Mouse (Mus musculus) midbrain, embryonic 10.5 days (tissue): ENCODE results near the gene Sh3kbp1. TPM values are rescaled to one million over a fixed set of nuclear protein-coding genes. Genes with fewer than 3 reads are reported as not detected.

ENCODE experiments used
- DNase-seq: peaks from one replicate; pipeline ENCODE4 v3.0.0-alpha.2; 2017; ENCODE audit warnings: low spot score
- H3K27ac ChIP-seq: fragments of 300-500 bp; sonication (generic); replicated peaks from 2 replicates; pipeline ENCODE4 v1.5.1; 2016; ENCODE audit warnings: mild to moderate bottlenecking
- H3K27me3 ChIP-seq: fragments of 300-500 bp; sonication (generic); 2 replicates; pipeline ENCODE4 v1.6.1; 2016; ENCODE audit warnings: low read depth, mild to moderate bottlenecking; ENCODE audit not compliant: poor library complexity, severe bottlenecking
- H3K36me3 ChIP-seq: fragments of 300-500 bp; sonication (generic); 2 replicates; pipeline ENCODE4 v1.6.1; 2016; ENCODE audit warnings: mild to moderate bottlenecking, moderate library complexity
- H3K4me1 ChIP-seq: fragments of 300-500 bp; sonication (generic); 2 replicates; pipeline ENCODE4 v1.6.1; 2016
- H3K4me3 ChIP-seq: fragments of 300-500 bp; sonication (generic); 2 replicates; pipeline ENCODE4 v1.5.1; 2016; ENCODE audit warnings: mild to moderate bottlenecking, moderate library complexity
- H3K9me3 ChIP-seq: fragments of 300-500 bp; sonication (generic); replicated peaks from 2 replicates; pipeline ENCODE4 v1.6.1; 2016; ENCODE audit warnings: mild to moderate bottlenecking
- WGBS: fragments of 180-500 bp; shearing (Covaris S2); methylation state at CpG from one replicate; pipeline ENCODE4 v1.1.7; 2016; 5-methylcytosine and 5-hydroxymethylcytosine counted together
- polyA plus RNA-seq: library from polyadenylated mRNA; unstranded; fragments of >200 nt; fragmentation: Nextera tagmentation; extraction: Ambion mirVana; gene quantifications from 2 replicates; pipeline ENCODE4 v1.2.1, GENCODE M21; 2016

Gene Sh3kbp1
- polyA plus RNA-seq, 1 experiment from 2014 or later = 21.1 TPM

GRCm38 (mm10) chrX:159928165-159928564 lies 301.1 kb downstream of the Sh3kbp1 start:
- DNase-seq = no peak
- no peaks in the 10 kb centered on the region for H3K4me1 ChIP-seq
- no peak overlapping the region for H3K27ac ChIP-seq
- no peaks in the 10 kb centered on the region for H3K9me3 ChIP-seq
- no peak overlapping the region for H3K4me3 ChIP-seq
- no peaks in the 10 kb centered on the region for H3K36me3 ChIP-seq
- 66% methylated on average over 5 of the region's 5 CpGs for WGBS
- peaks cover 100% of the 10 kb centered on the region for H3K27me3 ChIP-seq

- Histone ChIP-seq H3K36me3 (no peaks in the 10 kb centered on the region), H3K27me3 (peaks cover 100% of the 10 kb centered on the region), H3K27ac (no peak overlapping the region), H3K9me3 (no peaks in the 10 kb centered on the region), H3K4me3 (no peak overlapping the region), H3K4me1 (no peaks in the 10 kb centered on the region)
- no peak for DNase-seq
- WGBS = 78% methylated on average over 3 of the region's 3 CpGs
Measured at GRCm38 (mm10) chrX:159928834-159929233, 301.8 kb downstream of the Sh3kbp1 start.

- WGBS = 83% methylated on average over 1 of the region's 1 CpGs
- H3K27ac ChIP-seq = no peak overlapping the region
- no peaks in the 10 kb centered on the region for H3K36me3 ChIP-seq
- H3K4me1 ChIP-seq = no peaks in the 10 kb centered on the region
- H3K4me3 ChIP-seq = no peak overlapping the region
- no peak for DNase-seq
- H3K9me3 ChIP-seq = no peaks in the 10 kb centered on the region
- H3K27me3 ChIP-seq = peaks cover 96% of the 10 kb centered on the region
Measured at GRCm38 (mm10) chrX:159932027-159932426, 305.0 kb downstream of the Sh3kbp1 start.

GRCm38 (mm10) chrX:159942569-159942968 lies 315.5 kb downstream of the Sh3kbp1 start:
- WGBS = 85% methylated on average over 2 of the region's 2 CpGs
- Histone ChIP-seq H3K9me3 (no peaks in the 10 kb centered on the region), H3K27me3 (peaks cover 87% of the 10 kb centered on the region), H3K4me1 (no peaks in the 10 kb centered on the region), H3K27ac (no peak overlapping the region), H3K36me3 (no peaks in the 10 kb centered on the region), H3K4me3 (no peak overlapping the region)
- no peak for DNase-seq

- H3K27me3 ChIP-seq = peaks cover 88% of the 10 kb centered on the region
- 89% methylated on average over 1 of the region's 1 CpGs for WGBS
- H3K27ac ChIP-seq = no peak overlapping the region
- no peaks in the 10 kb centered on the region for H3K4me1 ChIP-seq
- no peaks in the 10 kb centered on the region for H3K36me3 ChIP-seq
- DNase-seq = no peak
- H3K4me3 ChIP-seq = no peak overlapping the region
- H3K9me3 ChIP-seq = no peaks in the 10 kb centered on the region
Measured at GRCm38 (mm10) chrX:159943586-159943985, 316.5 kb downstream of the Sh3kbp1 start.

GRCm38 (mm10) chrX:159953546-159954429 lies 326.7 kb downstream of the Sh3kbp1 start:
- no peaks in the 10 kb centered on the region for H3K36me3 ChIP-seq
- H3K4me3 ChIP-seq = no peak overlapping the region
- 91% methylated on average over 7 of the region's 7 CpGs for WGBS
- no peaks in the 10 kb centered on the region for H3K9me3 ChIP-seq
- no peak for DNase-seq
- no peaks in the 10 kb centered on the region for H3K4me1 ChIP-seq
- peaks cover 100% of the 10 kb centered on the region for H3K27me3 ChIP-seq
- no peak overlapping the region for H3K27ac ChIP-seq

- DNase-seq = no peak
- peaks cover 100% of the 10 kb centered on the region for H3K27me3 ChIP-seq
- WGBS = 79% methylated on average over 4 of the region's 4 CpGs
Measured at GRCm38 (mm10) chrX:159954430-159954779, 327.3 kb downstream of the Sh3kbp1 start.

GRCm38 (mm10) chrX:159955433-159955832 lies 328.4 kb downstream of the Sh3kbp1 start:
- 92% methylated on average over 6 of the region's 6 CpGs for WGBS
- Histone ChIP-seq H3K4me3 (no peak overlapping the region), H3K27ac (no peak overlapping the region), H3K27me3 (peaks cover 100% of the 10 kb centered on the region), H3K9me3 (no peaks in the 10 kb centered on the region), H3K4me1 (no peaks in the 10 kb centered on the region), H3K36me3 (no peaks in the 10 kb centered on the region)
- no peak for DNase-seq

More at GRCm38 (mm10) chrX:159954430-159954779, 327.3 kb downstream of the Sh3kbp1 start:
- Histone ChIP-seq H3K4me3 (no peak overlapping the region), H3K27ac (no peak overlapping the region), H3K36me3 (no peaks in the 10 kb centered on the region), H3K9me3 (no peaks in the 10 kb centered on the region), H3K4me1 (no peaks in the 10 kb centered on the region)

GRCm38 (mm10) chrX:159961385-159961784 lies 334.3 kb downstream of the Sh3kbp1 start:
- peaks cover 98% of the 10 kb centered on the region for H3K27me3 ChIP-seq
- no peaks in the 10 kb centered on the region for H3K9me3 ChIP-seq
- no peak for DNase-seq
- no peaks in the 10 kb centered on the region for H3K4me1 ChIP-seq
- no peak overlapping the region for H3K4me3 ChIP-seq
- H3K36me3 ChIP-seq = no peaks in the 10 kb centered on the region
- 89% methylated on average over 2 of the region's 2 CpGs for WGBS
- no peak overlapping the region for H3K27ac ChIP-seq

- no peaks in the 10 kb centered on the region for H3K36me3 ChIP-seq
- WGBS = 33% methylated on average over 4 of the region's 4 CpGs
- no peak overlapping the region for H3K27ac ChIP-seq
- H3K4me3 ChIP-seq = no peak overlapping the region
- no peaks in the 10 kb centered on the region for H3K9me3 ChIP-seq
- H3K4me1 ChIP-seq = no peaks in the 10 kb centered on the region
- peaks cover 98% of the 10 kb centered on the region for H3K27me3 ChIP-seq
- DNase-seq = no peak
Measured at GRCm38 (mm10) chrX:159963273-159963672, 336.2 kb downstream of the Sh3kbp1 start.

- no peaks in the 10 kb centered on the region for H3K36me3 ChIP-seq
- no peaks in the 10 kb centered on the region for H3K9me3 ChIP-seq
- no peak overlapping the region for H3K4me3 ChIP-seq
- H3K27me3 ChIP-seq = peaks cover 98% of the 10 kb centered on the region
- no peak overlapping the region for H3K27ac ChIP-seq
- DNase-seq = no peak
- H3K4me1 ChIP-seq = no peaks in the 10 kb centered on the region
- 94% methylated on average over 9 of the region's 9 CpGs for WGBS
Measured at GRCm38 (mm10) chrX:159963925-159964324, 336.9 kb downstream of the Sh3kbp1 start.

GRCm38 (mm10) chrX:159969025-159969424 lies 342.0 kb downstream of the Sh3kbp1 start:
- H3K4me1 ChIP-seq = no peaks in the 10 kb centered on the region
- H3K9me3 ChIP-seq = no peaks in the 10 kb centered on the region
- H3K36me3 ChIP-seq = no peaks in the 10 kb centered on the region
- H3K27ac ChIP-seq = no peak overlapping the region
- peaks cover 99% of the 10 kb centered on the region for H3K27me3 ChIP-seq
- WGBS = 95% methylated on average over 2 of the region's 2 CpGs
- no peak overlapping the region for H3K4me3 ChIP-seq
- no peak for DNase-seq

- DNase-seq = no peak
- WGBS = 75% methylated on average over 3 of the region's 3 CpGs
- H3K4me1 ChIP-seq = no peaks in the 10 kb centered on the region
- H3K27me3 ChIP-seq = peaks cover 95% of the 10 kb centered on the region
- H3K4me3 ChIP-seq = no peak overlapping the region
- no peaks in the 10 kb centered on the region for H3K36me3 ChIP-seq
- H3K9me3 ChIP-seq = no peaks in the 10 kb centered on the region
- H3K27ac ChIP-seq = no peak overlapping the region
Measured at GRCm38 (mm10) chrX:159971091-159971779, 344.2 kb downstream of the Sh3kbp1 start.
